Mouse (Mus musculus) heart, embryonic 10.5 days (tissue): Measurements from ENCODE around the gene Wdr83. TPM values are rescaled to one million over a fixed set of nuclear protein-coding genes. Genes with fewer than 3 reads are reported as not detected.
"Not testable (repeated sequence)": the region's sequence is repeated elsewhere in the genome, so short reads cannot be mapped to it uniquely, and the experiment has no call there.

Experiments used
- DNase-seq: peaks from one replicate; pipeline ENCODE4 v3.0.0-alpha.2; 2017; ENCODE audit warnings: low spot score
- H3K27ac ChIP-seq: fragments of 300-500 bp; sonication (generic); 2 replicates; pipeline ENCODE4 v1.5.1; 2016; ENCODE audit warnings: mild to moderate bottlenecking
- H3K27me3 ChIP-seq: fragments of 300-500 bp; sonication (generic); 2 replicates; pipeline ENCODE4 v1.6.1; 2016; ENCODE audit warnings: mild to moderate bottlenecking; ENCODE audit not compliant: poor library complexity, insufficient read depth, severe bottlenecking
- H3K36me3 ChIP-seq: fragments of 300-500 bp; sonication (generic); 2 replicates; pipeline ENCODE4 v1.6.1; 2016; ENCODE audit warnings: mild to moderate bottlenecking, moderate library complexity
- H3K4me1 ChIP-seq: fragments of 300-500 bp; sonication (generic); 2 replicates; pipeline ENCODE4 v1.6.1; 2016; ENCODE audit warnings: mild to moderate bottlenecking
- H3K4me3 ChIP-seq: fragments of 300-500 bp; sonication (generic); 2 replicates; pipeline ENCODE4 v1.5.1; 2016; ENCODE audit warnings: mild to moderate bottlenecking, moderate library complexity
- H3K9me3 ChIP-seq: fragments of 300-500 bp; sonication (generic); 2 replicates; pipeline ENCODE4 v1.6.1; 2016; ENCODE audit warnings: mild to moderate bottlenecking, moderate library complexity
- WGBS: fragments of 180-500 bp; shearing (Covaris S2); methylation state at CpG from one replicate; pipeline ENCODE4 v1.1.7; 2016; 5-methylcytosine and 5-hydroxymethylcytosine counted together
- polyA plus RNA-seq: library from polyadenylated mRNA; unstranded; fragments of >200 nt; fragmentation: Nextera tagmentation; extraction: Ambion mirVana; gene quantifications from 2 replicates; pipeline ENCODE4 v1.2.1, GENCODE M21; 2016

Wdr83 gene
- 41.2 and 47.9 TPM in 2 replicates for polyA plus RNA-seq

- peaks cover 32% of the 10 kb centered on the region for H3K36me3 ChIP-seq
- 3% methylated on average over 9 of the region's 9 CpGs for WGBS
- no peaks in the 10 kb centered on the region for H3K9me3 ChIP-seq
- peak within 1 kb of the TSS; percentile 90 for H3K4me3 ChIP-seq
- peak within 1 kb of the TSS; percentile 86 for H3K27ac ChIP-seq
- no peaks in the 10 kb centered on the region for H3K27me3 ChIP-seq
- DNase-seq = peak; percentile 92
- peaks cover 36% of the 10 kb centered on the region for H3K4me1 ChIP-seq
These were observed at the start of gene Wdr83 for GRCm38 (mm10) chr8:85081216-85081555. TSS of gene Wdr83 (minus strand) at chr8:85081306.

- Histone ChIP-seq H3K9me3 (no peaks in the 10 kb centered on the region), H3K27ac (no peak overlapping the region), H3K27me3 (no peaks in the 10 kb centered on the region), H3K4me3 (no peak overlapping the region), H3K36me3 (no peaks in the 10 kb centered on the region), H3K4me1 (no peaks in the 10 kb centered on the region)
- 85% methylated on average over 8 of the region's 8 CpGs for WGBS
- peak; percentile 73 for DNase-seq
These were observed 42.6 kb upstream of the Wdr83 start for GRCm38 (mm10) chr8:85123691-85124090.

GRCm38 (mm10) chr8:85122995-85123394 lies 41.9 kb upstream of the Wdr83 start, which contains the start of gene Zfp791:
TSS of gene Zfp791 (minus strand) at chr8:85123095.
- DNase-seq = no peak
- 69% methylated on average over 3 of the region's 3 CpGs for WGBS
- Histone ChIP-seq H3K36me3 (no peaks in the 10 kb centered on the region), H3K4me3 (no peak within 1 kb of the TSS), H3K27me3 (no peaks in the 10 kb centered on the region), H3K9me3 (no peaks in the 10 kb centered on the region), H3K4me1 (no peaks in the 10 kb centered on the region), H3K27ac (no peak within 1 kb of the TSS)

GRCm38 (mm10) chr8:85120251-85120650 lies 39.1 kb upstream of the Wdr83 start:
- not testable (repeated sequence) for H3K9me3 ChIP-seq, H3K27me3 ChIP-seq
- DNase-seq = peak; percentile 66

GRCm38 (mm10) chr8:85119052-85119981 lies 38.2 kb upstream of the Wdr83 start:
- Histone ChIP-seq H3K4me3 (peak overlapping the region; percentile 78), H3K27me3 (no peaks in the 10 kb centered on the region), H3K36me3 (no peaks in the 10 kb centered on the region), H3K27ac (peak overlapping the region; percentile 82), H3K4me1 (no peaks in the 10 kb centered on the region), H3K9me3 (no peaks in the 10 kb centered on the region)
- peak; percentile 87 for DNase-seq
- 7% methylated on average over 37 of the region's 37 CpGs for WGBS

More at GRCm38 (mm10) chr8:85120251-85120650, 39.1 kb upstream of the Wdr83 start:
- WGBS = 82% methylated on average over 5 of the region's 5 CpGs
- not testable (repeated sequence) for H3K4me1 ChIP-seq, H3K36me3 ChIP-seq, H3K4me3 ChIP-seq, H3K27ac ChIP-seq

- no peaks in the 10 kb centered on the region for H3K9me3 ChIP-seq
- WGBS = 90% methylated on average over 7 of the region's 7 CpGs
- DNase-seq = peak; percentile 25
These were observed 35.9 kb upstream of the Wdr83 start for GRCm38 (mm10) chr8:85116984-85117383.

GRCm38 (mm10) chr8:85115501-85115900 lies 34.4 kb upstream of the Wdr83 start:
- peak; percentile 13 for DNase-seq
- 73% methylated on average over 4 of the region's 4 CpGs for WGBS
- Histone ChIP-seq H3K27me3 (no peaks in the 10 kb centered on the region), H3K4me1 (no peaks in the 10 kb centered on the region), H3K9me3 (no peaks in the 10 kb centered on the region), H3K27ac (no peak overlapping the region), H3K36me3 (peaks cover 12% of the 10 kb centered on the region), H3K4me3 (no peak overlapping the region)

More at GRCm38 (mm10) chr8:85116984-85117383, 35.9 kb upstream of the Wdr83 start:
- Histone ChIP-seq H3K4me1 (no peaks in the 10 kb centered on the region), H3K36me3 (0 out of 2 replicates have a peak, but pooled peaks cover 3% of the 10 kb centered on the region), H3K4me3 (no peak overlapping the region), H3K27ac (no peak overlapping the region), H3K27me3 (no peaks in the 10 kb centered on the region)

GRCm38 (mm10) chr8:85113241-85113640 lies 32.1 kb upstream of the Wdr83 start:
- H3K27me3 ChIP-seq = no peaks in the 10 kb centered on the region
- H3K27ac ChIP-seq = no peak overlapping the region
- no peaks in the 10 kb centered on the region for H3K4me1 ChIP-seq
- no peak overlapping the region for H3K4me3 ChIP-seq
- WGBS = 91% methylated on average over 10 of the region's 10 CpGs
- H3K9me3 ChIP-seq = no peaks in the 10 kb centered on the region
- DNase-seq = peak; percentile 54
- peaks cover 23% of the 10 kb centered on the region for H3K36me3 ChIP-seq

GRCm38 (mm10) chr8:85100076-85100665 lies 19.1 kb upstream of the Wdr83 start:
- H3K4me3 ChIP-seq = no peak overlapping the region
- WGBS = 73% methylated on average over 4 of the region's 4 CpGs

GRCm38 (mm10) chr8:85096850-85097249 lies 15.7 kb upstream of the Wdr83 start:
- Histone ChIP-seq H3K4me1 (no peaks in the 10 kb centered on the region), H3K27ac (no peak overlapping the region), H3K36me3 (peaks cover 49% of the 10 kb centered on the region), H3K9me3 (no peaks in the 10 kb centered on the region), H3K4me3 (no peak overlapping the region), H3K27me3 (no peaks in the 10 kb centered on the region)
- peak; percentile 57 for DNase-seq
- 81% methylated on average over 4 of the region's 4 CpGs for WGBS

More at GRCm38 (mm10) chr8:85100076-85100665, 19.1 kb upstream of the Wdr83 start:
- H3K36me3 ChIP-seq = peaks cover 33% of the 10 kb centered on the region
- H3K27me3 ChIP-seq = no peaks in the 10 kb centered on the region
- no peak overlapping the region for H3K27ac ChIP-seq
- DNase-seq = peak; percentile 68
- no peaks in the 10 kb centered on the region for H3K4me1 ChIP-seq
- no peaks in the 10 kb centered on the region for H3K9me3 ChIP-seq

GRCm38 (mm10) chr8:85096196-85096595 lies 15.1 kb upstream of the Wdr83 start:
- H3K4me3 ChIP-seq = no peak overlapping the region
- no peaks in the 10 kb centered on the region for H3K9me3 ChIP-seq
- H3K4me1 ChIP-seq = peaks cover 3% of the 10 kb centered on the region; the same call in 1 of the 2 replicates
- H3K36me3 ChIP-seq = peaks cover 49% of the 10 kb centered on the region
- DNase-seq = peak; percentile 68
- no peaks in the 10 kb centered on the region for H3K27me3 ChIP-seq
- 88% methylated on average over 16 of the region's 16 CpGs for WGBS
- no peak overlapping the region for H3K27ac ChIP-seq

GRCm38 (mm10) chr8:85095566-85095965 lies 14.5 kb upstream of the Wdr83 start:
- Histone ChIP-seq H3K4me3 (no peak overlapping the region), H3K9me3 (no peaks in the 10 kb centered on the region), H3K4me1 (peaks cover 3% of the 10 kb centered on the region; the same call in 1 of the 2 replicates), H3K27ac (no peak overlapping the region), H3K36me3 (peaks cover 53% of the 10 kb centered on the region), H3K27me3 (no peaks in the 10 kb centered on the region)
- peak; percentile 69 for DNase-seq
- WGBS = 89% methylated on average over 7 of the region's 7 CpGs

GRCm38 (mm10) chr8:85095051-85095450 lies 13.9 kb upstream of the Wdr83 start:
- H3K36me3 ChIP-seq = peaks cover 53% of the 10 kb centered on the region
- H3K27me3 ChIP-seq = no peaks in the 10 kb centered on the region
- no peaks in the 10 kb centered on the region for H3K9me3 ChIP-seq
- H3K4me3 ChIP-seq = no peak overlapping the region
- peak; percentile 58 for DNase-seq
- peaks cover 3% of the 10 kb centered on the region; the same call in 1 of the 2 replicates for H3K4me1 ChIP-seq
- 91% methylated on average over 13 of the region's 13 CpGs for WGBS
- no peak overlapping the region for H3K27ac ChIP-seq
